Mouse (Mus musculus) embryonic facial prominence, embryonic 14.5 days (tissue): ENCODE data around the gene Men1. TPM values are rescaled to one million over a fixed set of nuclear protein-coding genes. Genes with fewer than 3 reads are reported as not detected.
A peak's percentile ranks its signal among the peaks of the same experiment; 100 is the strongest.

Experiments used
- ATAC-seq: fragments of 200-750 bp; cut with Nextera tagmentation; 2 replicates; pipeline ENCODE4 v1.8.0; 2017; ENCODE audit warnings: low read depth, moderate number of reproducible peaks, moderate TSS enrichment
- DNase-seq: peaks from one replicate; pipeline ENCODE4 v3.0.0-alpha.2; 2015; ENCODE audit warnings: low spot score
- H3K27ac ChIP-seq: fragments of 300-500 bp; sonication (generic); replicated peaks from 2 replicates; pipeline ENCODE4 v1.5.1; 2014; ENCODE audit warnings: low read depth, mild to moderate bottlenecking, low read length, moderate library complexity
- H3K27me3 ChIP-seq: fragments of 300-500 bp; sonication (generic); replicated peaks from 2 replicates; pipeline ENCODE4 v1.6.1; 2014; ENCODE audit warnings: low read length; ENCODE audit not compliant: control insufficient read depth, insufficient read depth
- H3K36me3 ChIP-seq: fragments of 300-500 bp; sonication (generic); 2 replicates; pipeline ENCODE4 v1.6.1; 2014; ENCODE audit warnings: low read length, mixed read lengths; ENCODE audit not compliant: control insufficient read depth, insufficient read depth
- H3K4me1 ChIP-seq: fragments of 300-500 bp; sonication (generic); 2 replicates; pipeline ENCODE4 v1.6.1; 2014; ENCODE audit warnings: antibody characterized with exemption, low read length; ENCODE audit not compliant: control insufficient read depth, insufficient read depth
- H3K4me2 ChIP-seq: fragments of 300-500 bp; sonication (generic); 2 replicates; pipeline ENCODE4 v1.6.1; 2014; ENCODE audit warnings: low read depth, mild to moderate bottlenecking, low read length, moderate library complexity, mixed read lengths
- H3K4me3 ChIP-seq: fragments of 300-500 bp; sonication (generic); 2 replicates; pipeline ENCODE4 v1.5.1; 2014; ENCODE audit warnings: low read depth, mild to moderate bottlenecking, low read length
- H3K9ac ChIP-seq: fragments of 300-500 bp; sonication (generic); 2 replicates; pipeline ENCODE4 v1.6.1; 2014; ENCODE audit warnings: low read depth, mild to moderate bottlenecking, low read length, moderate library complexity, mixed read lengths
- H3K9me3 ChIP-seq: fragments of 300-500 bp; sonication (generic); 2 replicates; pipeline ENCODE4 v1.6.1; 2016; ENCODE audit warnings: low read length; ENCODE audit not compliant: control insufficient read depth
- WGBS: fragments of 180-500 bp; shearing (Covaris S2); extraction: QIAGEN DNeasy Blood & Tissue Kit; methylation state at CpG from one replicate; pipeline ENCODE4 v1.1.7; 2014; 5-methylcytosine and 5-hydroxymethylcytosine counted together
- polyA plus RNA-seq: library from polyadenylated mRNA; unstranded; fragments of >200 nt; fragmentation: Nextera tagmentation; extraction: Ambion mirVana; gene quantifications from 2 replicates; pipeline ENCODE4 v1.2.1, GENCODE M21; 2014

Men1 gene
- polyA plus RNA-seq, 1 experiment from 2014 or later: 54.2 TPM

GRCm38 (mm10) chr19:6363091-6363410 lies 28.3 kb downstream of the Men1 start:
- DNase-seq: no peak

GRCm38 (mm10) chr19:6363411-6364240 lies 28.8 kb downstream of the Men1 start, which contains the start of gene Sf1:
TSS of gene Sf1 (plus strand) at chr19:6363690.
- ATAC-seq (peak; percentile 97), DNase-seq (peak; percentile 100)
- peak within 1 kb of the TSS; percentile 99 for H3K27ac ChIP-seq
- 1% methylated on average over 53 of the region's 85 CpGs for WGBS
- peaks cover 10% of the 10 kb centered on the region for H3K4me1 ChIP-seq
- peaks cover 39% of the 10 kb centered on the region for H3K36me3 ChIP-seq
- H3K4me2 ChIP-seq: peak within 1 kb of the TSS; percentile 60
- H3K4me3 ChIP-seq: peak within 1 kb of the TSS; percentile 99
- no peaks in the 10 kb centered on the region for H3K9me3 ChIP-seq
- peak within 1 kb of the TSS; percentile 100 for H3K9ac ChIP-seq
- H3K27me3 ChIP-seq: no peaks in the 10 kb centered on the region

More at GRCm38 (mm10) chr19:6363091-6363410, 28.3 kb downstream of the Men1 start:
- H3K4me1 ChIP-seq: peaks cover 10% of the 10 kb centered on the region
- 0% methylated on average over 11 of the region's 11 CpGs for WGBS
- H3K4me3 ChIP-seq: peak overlapping the region; percentile 99
- H3K27me3 ChIP-seq: no peaks in the 10 kb centered on the region
- no peaks in the 10 kb centered on the region for H3K9me3 ChIP-seq
- H3K36me3 ChIP-seq: peaks cover 34% of the 10 kb centered on the region
- peak overlapping the region; percentile 100 for H3K9ac ChIP-seq
- H3K4me2 ChIP-seq: peak overlapping the region; percentile 60
- no peak for ATAC-seq
- H3K27ac ChIP-seq: peak overlapping the region; percentile 99

GRCm38 (mm10) chr19:6364317-6364725 lies 29.5 kb downstream of the Men1 start:
- Histone ChIP-seq H3K9me3 (no peaks in the 10 kb centered on the region), H3K36me3 (peaks cover 46% of the 10 kb centered on the region), H3K4me1 (peaks cover 10% of the 10 kb centered on the region), H3K9ac (peak overlapping the region; percentile 100), H3K27me3 (no peaks in the 10 kb centered on the region), H3K4me3 (peak overlapping the region; percentile 99), H3K27ac (peak overlapping the region; percentile 99), H3K4me2 (peak overlapping the region; percentile 60)
- WGBS: 0% methylated on average over 36 of the region's 55 CpGs
- DNase-seq (peak; percentile 94), ATAC-seq (no peak)

- H3K4me2 ChIP-seq: peak overlapping the region; percentile 60
- H3K9me3 ChIP-seq: no peaks in the 10 kb centered on the region
- DNase-seq: no peak
- H3K9ac ChIP-seq: peak overlapping the region; percentile 100
- H3K4me1 ChIP-seq: peaks cover 10% of the 10 kb centered on the region
- WGBS: 4% methylated on average over 2 of the region's 2 CpGs
- H3K36me3 ChIP-seq: peaks cover 51% of the 10 kb centered on the region
- peak overlapping the region; percentile 99 for H3K4me3 ChIP-seq
- no peaks in the 10 kb centered on the region for H3K27me3 ChIP-seq
- ATAC-seq: no peak
- peak overlapping the region; percentile 99; the same call in 1 of the 2 replicates for H3K27ac ChIP-seq
Observed at GRCm38 (mm10) chr19:6364842-6365241, 30.1 kb downstream of the Men1 start.

GRCm38 (mm10) chr19:6370175-6370574 lies 35.4 kb downstream of the Men1 start:
- WGBS: 85% methylated on average over 2 of the region's 2 CpGs
- Histone ChIP-seq H3K9ac (no peak overlapping the region), H3K36me3 (peaks cover 98% of the 10 kb centered on the region), H3K27ac (no peak overlapping the region), H3K4me1 (peaks cover 6% of the 10 kb centered on the region), H3K4me3 (no peak overlapping the region), H3K4me2 (no peak overlapping the region), H3K9me3 (no peaks in the 10 kb centered on the region), H3K27me3 (no peaks in the 10 kb centered on the region)
- DNase-seq (no peak), ATAC-seq (no peak)

GRCm38 (mm10) chr19:6372433-6372832 lies 37.7 kb downstream of the Men1 start:
- H3K9ac ChIP-seq: no peak overlapping the region
- whole genome bisulfite sequencing: 94% methylated on average over 3 of the region's 3 CpGs

GRCm38 (mm10) chr19:6373539-6374400 lies 39.0 kb downstream of the Men1 start:
- WGBS: 69% methylated on average over 12 of the region's 12 CpGs
- H3K9ac ChIP-seq: no peak overlapping the region
- DNase-seq: peak; percentile 64
- no peak overlapping the region for H3K4me3 ChIP-seq
- H3K4me1 ChIP-seq: no peaks in the 10 kb centered on the region
- no peak for ATAC-seq
- H3K9me3 ChIP-seq: no peaks in the 10 kb centered on the region
- no peak overlapping the region for H3K4me2 ChIP-seq
- no peaks in the 10 kb centered on the region for H3K27me3 ChIP-seq
- H3K36me3 ChIP-seq: peaks cover 99% of the 10 kb centered on the region
- no peak overlapping the region for H3K27ac ChIP-seq

More at GRCm38 (mm10) chr19:6372433-6372832, 37.7 kb downstream of the Men1 start:
- DNase-seq (no peak), ATAC-seq (no peak)
- Histone ChIP-seq H3K4me2 (no peak overlapping the region), H3K27ac (no peak overlapping the region), H3K4me1 (no peaks in the 10 kb centered on the region), H3K9me3 (no peaks in the 10 kb centered on the region), H3K27me3 (no peaks in the 10 kb centered on the region), H3K4me3 (no peak overlapping the region), H3K36me3 (peaks cover 99% of the 10 kb centered on the region)

- Histone ChIP-seq H3K36me3 (peaks cover 97% of the 10 kb centered on the region), H3K9ac (no peak overlapping the region), H3K4me3 (no peak overlapping the region), H3K27me3 (no peaks in the 10 kb centered on the region), H3K27ac (no peak overlapping the region), H3K9me3 (no peaks in the 10 kb centered on the region), H3K4me1 (no peaks in the 10 kb centered on the region), H3K4me2 (no peak overlapping the region)
- DNase-seq (no peak), ATAC-seq (no peak)
- 100% methylated on average over 6 of the region's 10 CpGs for whole genome bisulfite sequencing
Observed at GRCm38 (mm10) chr19:6374571-6374970, 39.8 kb downstream of the Men1 start.
